ENCODE assay signal across 26 mouse cellular contexts in the genomic region with DNA sequence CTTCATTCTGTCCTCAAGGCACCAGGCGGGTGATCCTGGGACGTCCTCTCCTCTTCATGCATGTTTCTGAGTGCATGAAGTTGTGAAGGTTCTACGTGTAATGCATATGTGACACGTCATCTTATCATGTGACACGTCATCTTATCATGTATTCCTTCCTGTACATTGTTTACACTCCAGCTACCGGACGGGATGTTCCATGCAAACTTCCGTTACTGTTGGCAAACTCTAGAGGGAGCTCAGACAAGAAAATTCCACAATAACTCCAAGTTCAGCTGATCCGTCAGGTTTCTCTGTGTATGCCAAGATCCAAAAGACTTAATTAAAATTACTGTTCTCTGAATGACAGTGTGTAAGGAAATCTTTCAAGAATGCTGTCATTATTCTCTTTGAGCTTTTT.
DNase-seq lines count a peak whose midpoint lies in the region; ATAC-seq and TF ChIP-seq lines count a peak whose summit lies in the region.
"Had no signal": no experiment of that assay in that cellular context is flagged by ENCODE, and none has a peak within 500 bp of the region (broad histone marks: within the 10 kb centered on the region; RNA-seq: fewer than 3 reads in every experiment).

No protein-coding gene starts in this region.

- TF ChIP-seq CTCF in intestine, postnatal 0 days (IDR thresholded peaks at IDR 0.05; ENCODE audit: low read depth), result peak; percentile 27
- TF ChIP-seq CTCF in liver, adult 2 months (IDR thresholded peaks at IDR 0.05; ENCODE audit: low read depth, low read length), result no peak
- peak; percentile 54; the same call in 1 of the 2 replicates for TF ChIP-seq CTCF in lung, postnatal 0 days (IDR thresholded peaks at IDR 0.05)
- TF ChIP-seq CTCF in cortical plate, adult 2 months (IDR thresholded peaks at IDR 0.05; ENCODE audit: extremely low read depth, insufficient read depth, low read length), result peak; percentile 14; the same call in 1 of the 2 replicates

- H3K36me3 ChIP-seq in intestine, postnatal 0 days (ENCODE audit: control insufficient read depth, insufficient read depth), result peaks cover 24% of the 10 kb centered on the region
- H3K36me3 ChIP-seq in intestine, embryonic 15.5 days, result no peaks in the 10 kb centered on the region
- H3K36me3 ChIP-seq in liver, adult 2 months (ENCODE audit: control insufficient read depth, insufficient read depth, low read length), result peaks cover 16% of the 10 kb centered on the region
- H3K36me3 ChIP-seq in lung, postnatal 0 days (ENCODE audit: insufficient read depth, low read length), result no peaks in the 10 kb centered on the region; the same call in 1 of the 2 replicates
- H3K36me3 ChIP-seq: limb, embryonic 12.5 days; liver, embryonic 13.5 days; midbrain, embryonic 13.5 days had no signal

- no peaks in the 10 kb centered on the region for H3K27me3 ChIP-seq in intestine, postnatal 0 days (replicated peaks; ENCODE audit: control insufficient read depth, insufficient read depth, low read length)
- H3K27me3 ChIP-seq in intestine, embryonic 15.5 days (replicated peaks), result no peaks in the 10 kb centered on the region
- no peaks in the 10 kb centered on the region for H3K27me3 ChIP-seq in liver, adult 2 months (ENCODE audit: control insufficient read depth, insufficient read depth, low read length)
- H3K27me3 ChIP-seq in lung, postnatal 0 days (replicated peaks; ENCODE audit: insufficient read depth, low read length), result no peaks in the 10 kb centered on the region
- H3K27me3 ChIP-seq: heart, embryonic 13.5 days; liver, embryonic 13.5 days; midbrain, embryonic 13.5 days; neural tube, embryonic 15.5 days had no signal

- DNase-seq in liver, adult 2 months (ENCODE audit: extremely low read depth, low read depth, low spot score), result peak; percentile 13
- no peak for DNase-seq in liver
- DNase-seq in lung, postnatal 0 days (ENCODE audit: low spot score), result peak; percentile 72
- DNase-seq in lung, postnatal 10 days, result no peak
- DNase-seq in Muller cell, postnatal 12 days (ENCODE audit: inconsistent ontology term), result no peak
- DNase-seq: adrenal gland, adult 2 months; cerebellum, adult 8-10 months; cerebellum, postnatal 25 days; gastrocnemius, postnatal 36 days; kidney, adult 9 months; kidney, postnatal 4 days; liver, embryonic 13.5 days; retina, postnatal 1 day; right cerebral cortex, postnatal 14 days had no signal

- no peak overlapping the region for H3K9ac ChIP-seq in intestine, postnatal 0 days (ENCODE audit: low read depth, low read length)
- no peak overlapping the region for H3K9ac ChIP-seq in intestine, embryonic 15.5 days
- H3K9ac ChIP-seq in liver, adult 2 months (ENCODE audit: low read depth, low read length), result no peak overlapping the region
- H3K9ac ChIP-seq in lung, postnatal 0 days (replicated peaks; ENCODE audit: low read depth), result no peak overlapping the region
- H3K9ac ChIP-seq: heart, embryonic 13.5 days; limb, embryonic 12.5 days; liver, embryonic 13.5 days; midbrain, embryonic 13.5 days; neural tube, embryonic 15.5 days had no signal

- H3K4me3 ChIP-seq in intestine, postnatal 0 days (ENCODE audit: low read depth, low read length), result no peak overlapping the region
- no peak overlapping the region for H3K4me3 ChIP-seq in intestine, embryonic 15.5 days (replicated peaks)
- H3K4me3 ChIP-seq in liver, adult 2 months (ENCODE audit: insufficient read depth, low read depth, low read length), result no peak overlapping the region
- H3K4me3 ChIP-seq in lung, postnatal 0 days (ENCODE audit: low read depth, low read length), result no peak overlapping the region
- no peak overlapping the region for H3K4me3 ChIP-seq in cortical plate, adult 2 months (ENCODE audit: insufficient read depth, low read length)
- H3K4me3 ChIP-seq: heart, embryonic 13.5 days; limb, embryonic 12.5 days; liver, embryonic 13.5 days; midbrain, embryonic 13.5 days; neural tube, embryonic 15.5 days had no signal

- H3K9me3 ChIP-seq in intestine, postnatal 0 days (ENCODE audit: control insufficient read depth), result no peaks in the 10 kb centered on the region
- no peaks in the 10 kb centered on the region for H3K9me3 ChIP-seq in intestine, embryonic 15.5 days
- H3K9me3 ChIP-seq in lung, postnatal 0 days (ENCODE audit: low read length), result no peaks in the 10 kb centered on the region
- H3K9me3 ChIP-seq: heart, embryonic 13.5 days; limb, embryonic 12.5 days; liver, embryonic 13.5 days; midbrain, embryonic 13.5 days; neural tube, embryonic 15.5 days had no signal

- no peaks in the 10 kb centered on the region for H3K79me2 ChIP-seq in liver, adult 2 months (ENCODE audit: control insufficient read depth, insufficient read depth, low read length)

- ATAC-seq in intestine, postnatal 0 days, result no peak
- ATAC-seq in intestine, embryonic 15.5 days, result no peak
- peak; percentile 38; the same call in 1 of the 2 replicates for ATAC-seq in lung, postnatal 0 days
- ATAC-seq: activated CD4-positive, CD25-positive, alpha-beta regulatory T cell, adult 4 months; CD4-positive, CD25-positive, alpha-beta regulatory T cell, adult 4 months; forebrain, embryonic 14.5 days; hindbrain, embryonic 16.5 days; midbrain, embryonic 13.5 days had no signal

- no peaks in the 10 kb centered on the region for H3K4me1 ChIP-seq in intestine, postnatal 0 days (replicated peaks; ENCODE audit: control insufficient read depth, insufficient read depth, low read length)
- H3K4me1 ChIP-seq in intestine, embryonic 15.5 days (replicated peaks), result no peaks in the 10 kb centered on the region
- H3K4me1 ChIP-seq in liver, adult 2 months (ENCODE audit: control insufficient read depth, insufficient read depth, low read length), result no peaks in the 10 kb centered on the region
- H3K4me1 ChIP-seq in lung, postnatal 0 days (ENCODE audit: insufficient read depth, low read depth, low read length), result no peaks in the 10 kb centered on the region
- H3K4me1 ChIP-seq in cortical plate, adult 2 months (ENCODE audit: control insufficient read depth, insufficient read depth, low read length), result no peaks in the 10 kb centered on the region
- H3K4me1 ChIP-seq: heart, embryonic 13.5 days; limb, embryonic 12.5 days; liver, embryonic 13.5 days; midbrain, embryonic 13.5 days; neural tube, embryonic 15.5 days had no signal

- peak; percentile 71 for TF ChIP-seq EP300 in lung, postnatal 0 days (IDR thresholded peaks at IDR 0.05)

- 71% methylated on average over 9 of the region's 9 CpGs for WGBS in intestine, postnatal 0 days
- WGBS in intestine, embryonic 15.5 days, result 77% methylated on average over 9 of the region's 9 CpGs
- whole genome bisulfite sequencing in liver, adult 2 months, result 77% methylated on average over 9 of the region's 9 CpGs
- WGBS in lung, postnatal 0 days, result 26% methylated on average over 9 of the region's 9 CpGs

- H3K4me2 ChIP-seq in intestine, postnatal 0 days (replicated peaks; ENCODE audit: low read depth), result no peak overlapping the region
- H3K4me2 ChIP-seq in intestine, embryonic 15.5 days (replicated peaks), result no peak overlapping the region
- no peak overlapping the region for H3K4me2 ChIP-seq in lung, postnatal 0 days (replicated peaks; ENCODE audit: low read depth, low read length)
- H3K4me2 ChIP-seq: heart, embryonic 13.5 days; limb, embryonic 12.5 days; liver, embryonic 13.5 days; midbrain, embryonic 13.5 days; neural tube, embryonic 15.5 days had no signal

- no peak for TF ChIP-seq POLR2A in liver, adult 2 months (IDR thresholded peaks at IDR 0.05; ENCODE audit: extremely low read depth, insufficient read depth, low read length)
- no peak for TF ChIP-seq POLR2A in cortical plate, adult 2 months (IDR thresholded peaks at IDR 0.05; ENCODE audit: extremely low read depth, insufficient read depth, low read length)

- H3K27ac ChIP-seq in intestine, postnatal 0 days (ENCODE audit: low read depth, low read length), result no peak overlapping the region
- H3K27ac ChIP-seq in intestine, embryonic 15.5 days, result no peak overlapping the region
- no peak overlapping the region for H3K27ac ChIP-seq in liver, adult 2 months (replicated peaks; ENCODE audit: insufficient read depth, low read depth, low read length)
- H3K27ac ChIP-seq in lung, postnatal 0 days (ENCODE audit: low read length), result no peak overlapping the region
- no peak overlapping the region for H3K27ac ChIP-seq in cortical plate, adult 2 months (ENCODE audit: insufficient read depth, low read length)
- H3K27ac ChIP-seq: heart, embryonic 13.5 days; limb, embryonic 12.5 days; liver, embryonic 13.5 days; macrophage; midbrain, embryonic 13.5 days; neural tube, embryonic 15.5 days had no signal

Comparison
In these comparisons a context has a peak if more than half of its experiments do, and no peak if none do; other contexts are left out.
1. DNase-seq: peak in liver, adult 2 months (single experiment) and lung, postnatal 0 days (single experiment); none in liver (single experiment), lung, postnatal 10 days (single experiment) and Muller cell, postnatal 12 days (single experiment).